Mouse (Mus musculus) kidney, adult 8-10 months (tissue): ENCODE measurements around the gene Ints12.

Experiments
- DNase-seq, 2 experiments: peaks; one replicate each; pipeline ENCODE4 v3.0.0; 2022

Ints12 gene

GRCm38 (mm10) chr3:133091664-133092273, at the start of gene Ints12, which contains the start of gene Gstcd:
TSS of gene Ints12 (plus strand) at chr3:133091840.
TSS of gene Gstcd (minus strand) at chr3:133092033.
- DNase-seq: peak; percentile 88 to 93

GRCm38 (mm10) chr3:133052068-133052467, 39.6 kb upstream of the Ints12 start:
- DNase-seq: no peak

GRCm38 (mm10) chr3:133075560-133075959, 16.1 kb upstream of the Ints12 start:
- DNase-seq: no peak

GRCm38 (mm10) chr3:133082736-133083135, 8.9 kb upstream of the Ints12 start:
- DNase-seq: no peak

- peak in 1 of 2 experiments; percentile 32 for DNase-seq
Measured at GRCm38 (mm10) chr3:133085858-133086257, 5.8 kb upstream of the Ints12 start.

- no peak for DNase-seq
Measured at GRCm38 (mm10) chr3:133090247-133091120, 1.2 kb upstream of the Ints12 start.

GRCm38 (mm10) chr3:133091121-133091663, 448 bp upstream of the Ints12 start:
- peak in 1 of 2 experiments; percentile 1 for DNase-seq

GRCm38 (mm10) chr3:133092274-133092853, 724 bp downstream of the Ints12 start:
- no peak for DNase-seq

GRCm38 (mm10) chr3:133092936-133093335, 1.3 kb downstream of the Ints12 start:
- DNase-seq: no peak

- DNase-seq: no peak
Measured at GRCm38 (mm10) chr3:133094305-133094704, 2.7 kb downstream of the Ints12 start.

- DNase-seq: no peak
Measured at GRCm38 (mm10) chr3:133097936-133098335, 6.3 kb downstream of the Ints12 start.

- DNase-seq: no peak
Measured at GRCm38 (mm10) chr3:133098336-133098735, 6.7 kb downstream of the Ints12 start.

- DNase-seq: no peak
Measured at GRCm38 (mm10) chr3:133098909-133099308, 7.3 kb downstream of the Ints12 start.

- no peak for DNase-seq
Measured at GRCm38 (mm10) chr3:133103768-133104167, 12.1 kb downstream of the Ints12 start.

GRCm38 (mm10) chr3:133104436-133104835, 12.8 kb downstream of the Ints12 start:
- DNase-seq: no peak

- peak; percentile 7 to 11 for DNase-seq
Measured at GRCm38 (mm10) chr3:133108731-133109130, 17.1 kb downstream of the Ints12 start.

- no peak for DNase-seq
Measured at GRCm38 (mm10) chr3:133109844-133110243, 18.2 kb downstream of the Ints12 start.

GRCm38 (mm10) chr3:133111741-133112140, 20.1 kb downstream of the Ints12 start:
- DNase-seq: peak; percentile 14 to 27

GRCm38 (mm10) chr3:133113281-133113680, 21.6 kb downstream of the Ints12 start:
- no peak for DNase-seq

GRCm38 (mm10) chr3:133131372-133131771, 39.7 kb downstream of the Ints12 start:
- no peak for DNase-seq

GRCm38 (mm10) chr3:133132611-133133010, 41.0 kb downstream of the Ints12 start:
- DNase-seq: no peak

- DNase-seq: no peak
Measured at GRCm38 (mm10) chr3:133141877-133142276, 50.2 kb downstream of the Ints12 start.

- DNase-seq: no peak
Measured at GRCm38 (mm10) chr3:133144511-133145147, 53.0 kb downstream of the Ints12 start.
